Mouse (Mus musculus) right cerebral cortex, adult 2 months (tissue): Measurements from ENCODE around the gene Rps15.

Experiments used
- DNase-seq, 2 experiments: peaks; one replicate each; pipeline ENCODE4 v3.0.0; 2021 to 2022; ENCODE audit warnings: low spot score in 2 of 2

Gene Rps15

GRCm38 (mm10) chr10:80288657-80289056 lies 3.6 kb upstream of the Rps15 start:
- no peak for DNase-seq

- peak in 1 of 2 experiments; percentile 35 for DNase-seq
These were observed 1.1 kb downstream of the Rps15 start for GRCm38 (mm10) chr10:80293325-80293724.

- no peak for DNase-seq
These were observed 2.1 kb downstream of the Rps15 start for GRCm38 (mm10) chr10:80294311-80294710.

- DNase-seq = peak in 1 of 2 experiments; percentile 18
These were observed 2.6 kb downstream of the Rps15 start for GRCm38 (mm10) chr10:80294788-80295303.

- peak; percentile 78 to 88 for DNase-seq
These were observed 3.6 kb downstream of the Rps15 start, which contains the start of gene Apc2 for GRCm38 (mm10) chr10:80295618-80296425. Gene Apc2 (plus strand): TSS chr10:80295977.

- no peak for DNase-seq
These were observed 4.6 kb downstream of the Rps15 start for GRCm38 (mm10) chr10:80296824-80297223.

GRCm38 (mm10) chr10:80297526-80298133 lies 5.4 kb downstream of the Rps15 start:
- no peak for DNase-seq

GRCm38 (mm10) chr10:80298571-80299281 lies 6.5 kb downstream of the Rps15 start:
- DNase-seq = peak; percentile 91 to 94

- no peak for DNase-seq
These were observed 7.0 kb downstream of the Rps15 start for GRCm38 (mm10) chr10:80299301-80299700.

- DNase-seq = no peak
These were observed 7.6 kb downstream of the Rps15 start for GRCm38 (mm10) chr10:80299824-80300223.

GRCm38 (mm10) chr10:80300672-80301181 lies 8.5 kb downstream of the Rps15 start:
- DNase-seq = no peak

- DNase-seq = no peak
These were observed 9.2 kb downstream of the Rps15 start for GRCm38 (mm10) chr10:80301256-80302081.

GRCm38 (mm10) chr10:80302082-80302355 lies 9.8 kb downstream of the Rps15 start:
- DNase-seq = no peak

GRCm38 (mm10) chr10:80302471-80302881 lies 10.2 kb downstream of the Rps15 start:
- DNase-seq = no peak

- no peak for DNase-seq
These were observed 12.2 kb downstream of the Rps15 start for GRCm38 (mm10) chr10:80304458-80304857.

GRCm38 (mm10) chr10:80304862-80305261 lies 12.6 kb downstream of the Rps15 start:
- DNase-seq = no peak

GRCm38 (mm10) chr10:80311560-80311959 lies 19.3 kb downstream of the Rps15 start:
- no peak for DNase-seq

- DNase-seq = no peak
These were observed 20.6 kb downstream of the Rps15 start for GRCm38 (mm10) chr10:80312586-80313504.

- peak in 1 of 2 experiments; percentile 12 for DNase-seq
These were observed 21.5 kb downstream of the Rps15 start for GRCm38 (mm10) chr10:80313627-80314201.

GRCm38 (mm10) chr10:80314494-80315001 lies 22.3 kb downstream of the Rps15 start:
- peak in 1 of 2 experiments; percentile 2 for DNase-seq
